Mouse (Mus musculus): Measurements from ENCODE around the gene Prl8a2. TPM values are rescaled to one million over a fixed set of nuclear protein-coding genes. Genes with fewer than 3 reads are reported as not detected.

Prl8a2 gene
- total RNA-seq (2021) = not detected
- long read RNA-seq, experiment 1 = 0 reads
- long read RNA-seq, experiment 2 = 0 reads

DNA sequence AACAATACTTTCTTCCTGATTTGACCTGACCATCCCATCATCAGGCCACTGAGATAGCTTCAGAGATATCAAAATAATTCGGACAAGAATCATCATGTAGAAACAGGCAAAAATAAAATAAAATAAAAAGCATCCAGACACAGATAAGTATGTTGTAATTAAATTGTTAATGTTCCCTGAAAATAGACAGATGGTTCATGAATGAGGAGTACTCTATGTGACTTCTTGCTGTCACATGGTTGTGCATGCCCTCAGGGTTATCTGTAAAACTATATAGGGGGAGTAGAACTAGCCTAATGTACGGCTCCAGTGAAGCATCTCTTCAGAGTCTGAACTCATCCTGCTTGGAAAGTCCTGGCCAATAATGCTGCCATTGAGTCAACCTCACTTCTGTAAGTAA, at the start of gene Prl8a2:
Prl8a2 (plus strand) TSS at position 301 of the 400 bp plus-strand sequence.
- intact Hi-C loops (cut with DNase I) = no loop called here
- DNase-seq = no peak

DNA sequence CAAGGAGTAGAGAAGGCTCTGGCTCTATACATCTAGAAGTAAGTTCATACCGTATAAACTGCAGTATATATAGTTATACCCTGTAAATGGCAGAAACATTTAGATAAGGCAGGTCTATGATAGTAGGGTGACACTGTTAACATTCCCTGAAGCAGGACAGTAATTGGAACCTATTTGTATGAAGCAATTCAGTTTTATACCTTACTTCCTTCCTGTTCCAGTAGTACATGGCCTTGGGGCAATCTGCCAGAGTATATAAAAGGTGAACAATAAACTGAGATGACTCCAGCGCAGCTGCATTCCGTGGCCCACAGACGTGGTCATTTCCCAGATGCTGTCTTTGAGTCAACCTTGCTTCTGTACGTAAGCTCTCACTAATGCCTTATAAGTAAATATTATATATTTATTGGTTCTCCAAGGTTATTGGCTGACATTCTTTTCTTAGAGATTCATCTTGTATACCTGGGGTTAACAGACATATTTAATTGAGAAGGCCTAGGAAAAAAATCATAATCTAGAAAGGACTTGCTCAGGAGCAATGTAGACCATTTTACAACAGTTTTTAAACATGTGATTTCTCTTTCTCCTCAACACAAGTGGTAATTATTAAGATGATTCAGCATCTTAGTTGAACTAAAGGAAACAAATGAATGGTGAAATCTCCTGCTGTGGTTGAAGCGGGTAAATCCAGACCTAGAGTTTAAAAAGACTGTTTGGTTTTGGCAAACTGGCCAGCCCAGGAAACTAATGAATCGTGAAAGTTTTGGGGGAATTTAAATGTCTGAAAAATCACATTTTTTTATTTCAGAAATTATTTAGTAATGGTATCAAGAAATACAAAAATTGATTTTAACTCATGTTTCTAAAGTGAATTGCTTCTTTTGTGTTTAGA, 32.9 kb upstream of the Prl8a2 start, which contains the start of gene Prl6a1:
Prl6a1 (plus strand) TSS at position 294 of the 892 bp plus-strand sequence.
- intact Hi-C loops (cut with DNase I) = no loop called here
- no peak for DNase-seq

DNA sequence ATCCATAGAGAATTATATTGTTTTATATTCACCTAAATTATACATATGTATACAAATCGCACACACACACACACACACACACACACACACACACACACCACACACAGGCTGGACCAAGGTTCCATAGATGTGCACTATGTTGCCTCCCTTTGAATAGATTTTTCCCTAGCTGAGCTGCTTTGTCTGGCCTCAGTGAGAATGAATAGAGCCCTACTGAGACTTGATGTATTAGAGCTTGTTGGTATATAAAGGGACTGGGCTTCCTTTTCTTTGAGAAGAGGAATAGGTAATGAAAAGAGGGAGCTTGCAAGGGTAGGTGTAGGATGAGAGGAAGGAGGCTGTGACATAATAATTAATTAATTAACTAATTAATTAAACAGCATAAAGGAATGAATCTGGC, 10.5 kb upstream of the Prl8a2 start:
- intact Hi-C loops (cut with DNase I) = no loop called here
- DNase-seq = no peak

- intact Hi-C loops (cut with DNase I) = no loop called here
- no peak for DNase-seq
Observed at GRCm38 (mm10) chr13:27342733-27343275, 2.7 kb upstream of the Prl8a2 start.

DNA sequence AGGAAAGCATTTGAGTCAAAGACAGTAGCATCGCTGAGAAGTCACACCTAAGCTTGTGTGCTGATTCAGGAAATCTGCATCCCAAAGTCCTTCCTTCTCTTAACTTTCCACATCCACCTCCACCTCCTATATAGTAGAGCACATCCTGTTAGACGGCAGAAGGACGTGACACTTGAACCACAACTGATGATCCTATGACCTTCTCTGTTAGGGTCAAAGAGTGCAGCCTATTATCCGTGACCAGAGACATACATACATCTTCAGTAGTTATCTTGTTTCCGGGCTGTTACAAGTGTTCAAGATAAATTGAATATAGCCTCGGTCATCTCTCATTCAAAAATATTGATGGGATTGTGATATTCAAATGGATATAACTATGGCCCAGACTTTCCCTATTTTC, 45.3 kb downstream of the Prl8a2 start, which contains the start of gene Prl2b1:
Prl2b1 (minus strand) TSS at position 101 of the 400 bp plus-strand sequence.
- intact Hi-C loops (cut with DNase I) = no loop called here

DNA sequence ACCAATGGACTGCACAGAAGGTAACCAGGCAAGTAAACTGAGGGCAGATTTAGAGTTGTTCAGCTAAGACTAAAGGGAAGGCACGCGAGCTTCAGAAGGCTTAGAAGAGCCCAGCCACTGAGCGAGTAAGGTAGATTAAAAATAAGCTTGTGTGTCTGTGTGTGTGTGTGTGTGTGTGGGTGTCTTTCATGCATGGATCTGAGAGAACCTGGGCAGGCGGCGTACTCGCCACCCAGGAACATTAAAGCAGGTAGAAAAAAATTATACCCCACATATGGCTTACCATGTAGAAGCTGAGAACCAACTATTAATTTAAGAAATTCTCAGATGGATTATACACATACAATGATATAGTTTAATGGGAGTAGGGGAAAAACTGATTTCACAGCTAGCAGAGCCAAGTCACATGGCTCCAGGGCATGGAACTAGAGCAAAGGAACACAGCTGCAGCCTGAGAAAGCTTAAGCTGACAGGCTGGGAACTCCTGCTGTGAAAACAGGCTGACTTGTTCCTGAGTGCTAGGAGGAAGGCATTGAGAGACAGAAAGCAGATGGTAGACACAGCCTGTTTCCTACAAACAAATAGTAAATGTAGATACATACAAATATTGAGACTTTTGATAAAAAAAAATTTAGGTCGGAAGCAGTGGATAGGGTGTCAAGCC, 53.7 kb downstream of the Prl8a2 start:
- DNase-seq = no peak

More for the DNA sequence above, 45.3 kb downstream of the Prl8a2 start, which contains the start of gene Prl2b1:
- no peak for DNase-seq

More for the DNA sequence above, 53.7 kb downstream of the Prl8a2 start:
- intact Hi-C loops (cut with DNase I) = no loop called here

Other genes starting within 250 kb of the Prl8a2 start
- not detected for gene Prl3d2, start 224.0 kb upstream of the Prl8a2 start, total RNA-seq (2021)
- gene Prl3d3, start 188.9 kb upstream of the Prl8a2 start, total RNA-seq (2021) = not detected
- gene Prl3c1, start 149.0 kb upstream of the Prl8a2 start, total RNA-seq (2021) = not detected
- gene Prl3b1, start 103.8 kb upstream of the Prl8a2 start, total RNA-seq (2021) = not detected
- gene Prl3a1, start 86.2 kb upstream of the Prl8a2 start, total RNA-seq (2021) = not detected
- gene Prl6a1, start 33.0 kb upstream of the Prl8a2 start, total RNA-seq (2021) = not detected
- not detected for gene Prl2b1, start 45.2 kb downstream of the Prl8a2 start, total RNA-seq (2021)
- not detected for gene Prl8a6, start 93.0 kb downstream of the Prl8a2 start, total RNA-seq (2021)
- not detected for gene Prl8a8, start 167.5 kb downstream of the Prl8a2 start, total RNA-seq (2021)
- not detected for gene Prl8a9, start 218.9 kb downstream of the Prl8a2 start, total RNA-seq (2021)
- gene Prl8a1, start 236.5 kb downstream of the Prl8a2 start, total RNA-seq (2021) = not detected